Mouse (Mus musculus) stomach, postnatal 0 days (tissue): Measurements from ENCODE around the gene Kcna5.

Source experiments
- CTCF ChIP-seq: IDR thresholded peaks from 2 replicates; pipeline ENCODE4 v1.5.1; 2016; ENCODE audit warnings: antibody characterized with exemption, low read depth, mild to moderate bottlenecking, moderate library complexity
- EP300 ChIP-seq: optimal IDR thresholded peaks from 2 replicates; pipeline ENCODE3; 2016; ENCODE audit warnings: antibody characterized with exemption

GRCm38 (mm10) chr6:126581632-126582031 lies 46.4 kb upstream of the Kcna5 start:
- TF ChIP-seq CTCF (no peak), EP300 (no peak)
